Mouse (Mus musculus) left cerebral cortex, adult 2 months (tissue): ENCODE measurements around the gene 0610010F05Rik. TPM values are rescaled to one million over a fixed set of nuclear protein-coding genes. Genes with fewer than 3 reads are reported as not detected.

Source experiments
- DNase-seq, 2 experiments: peaks; one replicate each; pipeline ENCODE4 v3.0.0; 2021 to 2022; ENCODE audit warnings: low spot score in 2 of 2, mixed read lengths in 1 of 2; ENCODE audit errors: extremely low spot score in 1 of 2
- H3K27ac ChIP-seq: fragments of 200-600 bp; 2 replicates; pipeline ENCODE4 v1.8.1; 2022
- H3K4me3 ChIP-seq: fragments of 200-600 bp; 2 replicates; pipeline ENCODE4 v1.8.1; 2022
- CTCF ChIP-seq: fragments of 200-600 bp; IDR thresholded peaks from 2 replicates; pipeline ENCODE4 v1.8.1; 2022; ENCODE audit warnings: antibody characterized with exemption, mild to moderate bottlenecking, moderate library complexity
- intact Hi-C: fragments of 180-260 bp; cut with DNase I; formaldehyde crosslinking; loops from one replicate; pipeline ENCODE4 v1.15.1; 2025
- long read RNA-seq, 2 experiments: library from polyadenylated mRNA; stranded (forward); transcript quantifications; one replicate each; pipeline ENCODE4 v2.0.0; 2021; ENCODE audit warnings: borderline mapping rate in 2 of 2
- total RNA-seq, 2 experiments: library from RNA; stranded (reverse); gene quantifications; 2 replicates each; pipeline ENCODE4 v1.2.3; 2021

0610010F05Rik gene
- 10 to 100 TPM; 36.6 to 43.1 TPM for total RNA-seq
- long read RNA-seq, experiment 1, full-length matches to known transcripts: 53 of 77 reads
- long read RNA-seq, experiment 1, partial matches to known transcripts: 5 of 77 reads
- long read RNA-seq, experiment 1, other reads (novel, unspliced or antisense): 19 of 77 reads
- long read RNA-seq, experiment 2, full-length matches to known transcripts: 23 of 49 reads
- long read RNA-seq, experiment 2, partial matches to known transcripts: 3 of 49 reads
- long read RNA-seq, experiment 2, other reads (novel, unspliced or antisense): 23 of 49 reads

DNA sequence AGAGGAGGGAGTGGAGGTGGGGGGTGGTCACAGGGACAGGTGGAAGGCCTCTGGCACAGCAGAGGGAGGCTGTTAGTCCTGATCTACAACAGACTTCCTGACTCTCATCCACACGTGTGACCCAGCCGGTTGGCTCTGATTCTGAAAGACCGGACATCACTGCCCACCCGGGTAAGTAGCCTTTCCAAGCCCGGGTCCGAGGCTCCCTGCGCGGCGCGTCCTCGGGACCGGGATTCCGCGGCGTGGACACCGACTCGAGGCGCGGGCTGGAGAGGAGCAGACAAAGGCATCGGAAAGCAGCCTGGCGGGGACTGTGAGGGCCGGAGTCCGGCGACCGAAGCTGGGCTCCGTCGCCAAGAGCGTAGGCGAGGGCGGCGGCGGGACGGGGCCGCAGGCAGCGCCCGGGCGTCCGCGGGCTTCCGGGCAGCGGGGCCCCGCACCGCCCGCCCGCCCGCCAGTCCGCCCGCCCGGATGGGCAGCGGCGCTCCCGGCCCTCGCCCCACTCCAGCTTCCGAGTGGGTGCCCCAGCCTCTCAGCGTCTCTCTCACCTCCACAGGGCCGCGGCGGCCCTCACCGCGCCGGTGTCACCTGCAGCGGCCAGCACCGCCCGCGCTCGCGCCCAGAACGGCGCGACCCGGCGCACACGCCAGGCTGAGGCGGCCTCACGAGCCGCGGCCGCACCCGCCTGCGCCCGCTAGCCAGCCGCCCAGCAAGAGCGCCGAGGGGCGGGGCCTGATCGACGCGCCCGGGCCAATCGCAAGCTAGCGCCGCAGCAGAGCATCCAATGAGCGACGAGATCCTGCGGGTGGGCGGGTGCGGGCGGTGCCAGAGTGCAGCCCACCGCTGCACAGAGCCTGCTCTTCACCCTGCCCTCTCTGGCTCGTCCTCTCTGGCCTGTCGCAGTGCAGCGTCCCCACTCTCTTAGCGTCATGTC, at the start of gene 0610010F05Rik:
Gene 0610010F05Rik (minus strand): TSS at position 695 of the 934 bp plus-strand sequence.
- peak; percentile 79 to 87 for DNase-seq
- Histone ChIP-seq H3K27ac (peak within 1 kb of the TSS; percentile 89), H3K4me3 (peak within 1 kb of the TSS; percentile 90)
- intact Hi-C loops: loop anchor here (2.0 to 5.0 kb wide), 3 partner anchors 32 to 326 kb away; partner anchors contain the start of genes Ahsa2, Pex13, Pus10 and Usp34
- no peak for TF ChIP-seq CTCF

DNA sequence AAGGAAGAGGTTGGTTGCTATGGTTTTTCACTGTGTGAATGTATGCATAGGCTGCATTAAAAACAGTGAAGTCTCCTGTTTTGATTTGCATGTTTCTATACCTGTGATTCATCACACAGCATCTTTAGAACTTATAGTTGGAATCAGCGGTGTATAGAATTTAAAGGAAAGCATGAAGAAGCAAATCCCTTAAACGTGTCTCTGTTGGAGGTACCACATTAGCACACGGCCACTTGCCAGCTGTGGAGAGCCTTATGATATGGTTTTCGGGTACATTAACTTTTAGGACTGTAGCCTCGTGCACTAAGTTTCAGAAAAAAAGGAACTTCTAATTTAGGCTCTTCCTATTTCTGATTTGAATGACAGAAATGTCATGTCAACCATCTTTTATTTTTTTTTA, 49.1 kb upstream of the 0610010F05Rik start:
- no peak for TF ChIP-seq CTCF
- no peak overlapping the region for H3K27ac ChIP-seq
- intact Hi-C loops: no loop called here
- DNase-seq: no peak
- H3K4me3 ChIP-seq: no peak overlapping the region

DNA sequence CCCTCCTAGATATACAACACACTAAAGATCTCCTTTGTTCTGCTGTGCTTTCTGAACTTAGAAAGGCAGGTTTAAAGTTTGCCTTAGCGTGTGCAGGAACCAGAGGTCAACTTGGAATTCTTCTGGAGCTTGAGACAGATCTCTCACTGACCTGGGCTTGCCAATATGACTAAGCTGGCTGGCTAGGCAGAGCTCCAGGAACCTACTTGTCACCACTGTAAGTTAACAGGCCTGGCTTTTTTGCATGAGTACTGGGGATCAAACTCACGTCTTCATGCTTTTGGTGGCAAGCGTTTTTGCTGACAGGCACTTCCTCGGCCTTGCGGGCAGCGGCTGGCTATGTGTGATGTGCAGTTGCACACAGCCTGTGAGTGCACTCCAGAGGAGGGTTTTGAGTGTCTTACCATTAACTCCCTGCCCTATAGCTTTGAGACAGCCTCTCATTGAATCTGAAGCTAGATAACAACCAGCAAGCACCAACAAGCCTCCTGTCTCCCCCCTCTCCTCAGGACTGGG, 47.1 kb upstream of the 0610010F05Rik start:
- intact Hi-C loops: no loop called here
- H3K4me3 ChIP-seq: no peak overlapping the region
- H3K27ac ChIP-seq: no peak overlapping the region
- DNase-seq: no peak
- no peak for TF ChIP-seq CTCF

DNA sequence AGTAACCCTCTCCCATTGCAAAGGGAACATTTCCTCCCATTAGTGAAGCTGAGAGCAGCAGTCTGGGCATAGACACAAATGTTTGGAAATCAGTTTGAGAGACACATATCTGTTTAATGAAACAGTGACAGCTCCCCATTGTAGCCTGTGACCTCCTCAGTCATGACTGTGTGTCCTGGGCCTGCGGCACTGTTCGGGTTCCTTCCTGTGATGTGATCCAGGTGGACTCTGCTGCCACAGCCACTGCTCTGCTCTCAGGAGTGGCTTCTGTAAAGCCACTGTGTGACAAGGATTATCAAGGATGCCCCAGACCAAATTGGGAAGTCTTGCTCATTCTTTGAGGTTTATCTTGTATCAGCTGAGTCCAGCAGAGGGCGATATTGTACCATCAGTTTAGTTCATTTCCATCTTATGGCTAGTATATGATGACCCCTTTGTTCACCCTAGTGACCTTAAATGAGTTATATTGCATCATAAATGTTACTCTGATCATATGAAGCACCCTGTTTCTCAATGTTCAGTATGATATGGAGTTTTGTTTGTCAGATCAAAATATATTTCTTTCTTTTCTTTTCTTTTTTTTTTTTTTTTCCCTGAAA, 45.7 kb upstream of the 0610010F05Rik start:
- no peak overlapping the region for H3K27ac ChIP-seq
- H3K4me3 ChIP-seq: no peak overlapping the region
- TF ChIP-seq CTCF: peak; percentile 86
- intact Hi-C loops: loop anchor here (1.0 to 10.0 kb wide), 2 partner anchors 186 to 275 kb away; no protein-coding TSS in a partner anchor
- DNase-seq: peak; percentile 45 to 52

DNA sequence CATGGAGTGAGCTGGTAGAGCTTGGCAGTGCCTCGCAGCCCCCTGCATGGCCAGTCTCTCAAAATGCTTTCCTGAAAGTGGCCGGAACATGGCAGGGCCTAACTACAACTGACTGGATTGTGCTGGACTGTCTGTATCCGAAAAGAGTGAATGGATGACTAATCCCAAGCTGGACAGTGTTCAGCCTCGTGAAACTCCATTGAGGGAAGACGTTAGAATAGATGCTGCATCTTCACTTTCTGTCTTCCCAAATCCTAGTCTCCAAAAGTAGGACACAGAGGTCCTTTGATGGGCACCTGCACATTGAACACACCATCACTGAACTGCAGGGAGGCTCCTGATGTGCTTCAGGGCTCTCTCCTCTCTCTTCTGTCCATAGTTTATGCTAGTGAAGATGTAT, 42.7 kb upstream of the 0610010F05Rik start:
- intact Hi-C loops: loop anchor here (10.0 kb wide), 1 partner anchor 189 kb away; no protein-coding TSS in a partner anchor
- no peak for DNase-seq
- TF ChIP-seq CTCF: no peak

DNA sequence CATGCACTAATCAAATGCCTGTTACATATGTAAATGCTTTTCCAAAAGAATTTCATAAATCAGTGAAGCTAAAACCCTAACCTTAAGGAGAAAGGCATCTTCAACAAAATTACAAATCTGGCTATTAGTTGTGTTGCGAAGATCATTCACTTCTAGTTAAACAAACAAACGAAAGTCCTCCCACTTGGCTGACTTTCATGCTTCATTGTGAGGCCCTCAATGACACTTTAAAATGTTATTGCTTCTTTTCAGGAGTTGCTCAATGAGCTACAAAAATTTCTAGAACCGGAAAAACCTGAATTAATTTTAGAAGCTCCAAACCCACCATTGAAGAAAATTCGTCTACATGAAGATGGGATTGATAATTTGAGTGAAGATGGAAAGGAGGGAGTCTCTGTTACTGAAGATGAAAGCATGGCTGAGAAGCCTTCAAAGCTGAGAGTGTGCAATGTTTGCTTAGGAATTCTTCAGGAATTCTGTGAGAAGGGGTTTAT, 38.9 kb upstream of the 0610010F05Rik start:
- no peak for TF ChIP-seq CTCF
- Histone ChIP-seq H3K27ac (no peak overlapping the region), H3K4me3 (no peak overlapping the region)
- intact Hi-C loops: loop anchor here (10.0 kb wide), 1 partner anchor 192 kb away; no protein-coding TSS in a partner anchor
- DNase-seq: no peak

More for the DNA sequence above, 42.7 kb upstream of the 0610010F05Rik start:
- H3K4me3 ChIP-seq: no peak overlapping the region
- H3K27ac ChIP-seq: no peak overlapping the region

DNA sequence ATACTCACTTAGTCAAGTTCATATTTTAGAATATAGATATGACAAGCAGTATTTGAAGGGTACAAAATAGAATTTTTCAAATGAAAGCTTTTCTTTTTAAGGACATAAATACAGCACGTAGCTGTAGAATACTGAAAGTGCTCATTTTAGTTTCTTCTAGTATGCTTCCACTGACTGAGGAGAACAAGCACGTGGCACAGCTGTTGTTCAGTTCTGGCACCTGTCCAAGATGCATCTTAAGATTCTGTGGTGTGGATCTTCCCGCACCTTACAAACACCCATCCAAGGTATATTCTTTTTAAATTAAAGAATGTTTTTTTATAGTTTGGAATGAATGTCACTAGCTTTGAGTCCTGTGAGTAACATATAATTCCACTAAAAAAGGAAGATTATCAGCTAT, 33.7 kb upstream of the 0610010F05Rik start:
- TF ChIP-seq CTCF: no peak
- no peak for DNase-seq
- Histone ChIP-seq H3K27ac (no peak overlapping the region), H3K4me3 (peak overlapping the region; percentile 84)
- intact Hi-C loops: no loop called here

DNA sequence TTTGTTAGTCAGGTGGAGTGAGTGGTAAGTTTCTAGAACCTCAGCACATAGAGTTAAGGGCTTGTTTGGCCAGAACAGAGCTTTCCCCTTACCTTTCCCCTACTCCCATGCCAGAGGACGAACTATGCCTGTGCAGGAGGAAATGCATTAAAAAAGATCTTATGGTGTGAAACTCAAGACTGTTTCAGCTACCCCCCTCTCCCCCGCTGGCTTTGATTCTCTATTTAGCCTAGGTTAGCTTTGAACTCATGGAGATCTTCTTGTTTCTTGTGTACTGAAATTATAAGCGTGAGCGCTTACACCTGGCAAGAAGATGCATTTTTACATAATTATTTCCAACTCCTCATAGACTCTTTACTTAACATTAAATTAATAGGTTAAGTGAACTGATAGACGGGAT, 33.1 kb upstream of the 0610010F05Rik start:
- intact Hi-C loops: no loop called here
- TF ChIP-seq CTCF: no peak
- Histone ChIP-seq H3K4me3 (peak overlapping the region; percentile 84), H3K27ac (peak overlapping the region; percentile 98)
- no peak for DNase-seq

DNA sequence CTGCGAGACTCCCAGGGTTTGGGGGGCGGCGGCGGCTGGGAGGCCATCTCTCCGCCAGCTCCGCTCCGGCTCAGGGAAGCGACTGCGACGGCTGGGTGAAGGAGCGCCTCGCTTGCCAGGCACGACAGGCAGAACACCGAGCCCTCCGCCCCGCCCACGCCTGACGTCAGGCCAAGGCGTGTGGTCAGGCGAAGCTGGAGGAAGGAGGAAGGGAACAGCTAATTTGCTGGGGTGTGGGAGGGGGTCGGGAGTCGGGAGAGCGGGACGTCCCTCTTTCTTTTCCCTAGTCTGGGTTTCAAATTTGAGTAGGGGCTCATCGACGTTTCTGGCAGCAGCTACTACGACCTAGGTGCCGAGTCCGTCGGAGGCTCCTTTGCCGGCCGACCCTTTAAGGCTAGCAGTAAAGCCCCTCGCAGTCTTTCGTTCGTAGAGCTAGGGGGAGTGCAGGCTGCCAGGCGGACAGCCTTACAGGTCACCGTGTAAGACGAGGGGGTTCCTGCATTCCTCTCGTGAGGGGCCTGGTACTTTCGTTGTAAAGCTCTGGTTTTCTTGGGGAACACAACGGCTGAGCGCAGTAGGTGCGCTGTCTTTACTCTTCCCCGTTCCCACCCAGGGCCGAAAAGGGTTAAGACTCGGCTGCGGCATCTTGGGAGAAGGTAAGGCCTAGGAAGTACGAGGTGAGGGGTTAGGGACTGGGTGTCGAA, 32.5 kb upstream of the 0610010F05Rik start, which contains the start of gene Pex13:
Gene Pex13 (minus strand): TSS at position 162 of the 704 bp plus-strand sequence.
- Histone ChIP-seq H3K4me3 (peak within 1 kb of the TSS; percentile 84), H3K27ac (peak within 1 kb of the TSS; percentile 98)
- no peak for TF ChIP-seq CTCF
- intact Hi-C loops: loop anchor here (2.0 kb wide), 2 partner anchors 33 to 105 kb away; partner anchors contain the start of genes 0610010F05Rik and Rel
- DNase-seq: peak; percentile 88 to 89

DNA sequence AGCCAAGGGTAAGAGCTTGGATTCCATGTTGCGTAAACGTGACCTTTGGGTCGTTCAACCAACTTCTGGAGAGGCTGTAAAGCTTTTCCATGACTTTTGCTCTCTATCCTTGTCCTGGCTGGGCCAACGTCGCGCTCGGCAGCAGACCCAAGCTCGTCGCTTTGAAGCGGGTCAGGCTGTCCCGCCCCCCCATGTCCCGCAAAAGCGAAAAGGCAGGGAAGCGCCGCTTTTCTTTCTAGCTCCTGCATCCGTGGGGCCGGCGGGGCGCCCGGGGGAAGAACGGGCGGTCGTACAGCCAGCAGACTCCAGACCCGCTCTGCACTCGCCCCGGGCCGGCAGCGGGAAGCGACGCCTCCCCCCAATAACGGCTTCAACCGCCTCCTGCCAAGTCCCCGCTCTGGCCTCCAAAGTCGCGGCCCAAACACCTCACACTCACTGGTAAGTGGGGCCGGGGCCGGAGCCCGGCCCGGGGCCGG, 31.9 kb upstream of the 0610010F05Rik start, which contains the start of gene Pus10:
Gene Pus10 (plus strand): TSS at position 364 of the 476 bp plus-strand sequence.
- no peak for DNase-seq
- Histone ChIP-seq H3K27ac (peak within 1 kb of the TSS; percentile 98), H3K4me3 (peak within 1 kb of the TSS; percentile 84)
- TF ChIP-seq CTCF: no peak
- intact Hi-C loops: loop anchor here (2.0 kb wide), 2 partner anchors 33 to 105 kb away; partner anchors contain the start of genes 0610010F05Rik and Rel
